Mouse (Mus musculus) limb, embryonic 14.5 days (tissue): ENCODE results near the gene Fabp2. TPM values are rescaled to one million over a fixed set of nuclear protein-coding genes. Genes with fewer than 3 reads are reported as not detected.
"Not testable (repeated sequence)": the region's sequence is repeated elsewhere in the genome, so short reads cannot be mapped to it uniquely, and the experiment has no call there.

ENCODE experiments used
- ATAC-seq: fragments of 200-750 bp; cut with Nextera tagmentation; 2 replicates; pipeline ENCODE4 v1.8.0; 2017; ENCODE audit warnings: low read depth, moderate number of reproducible peaks, moderate TSS enrichment; ENCODE audit not compliant: low FRiP score
- DNase-seq: peaks from one replicate; pipeline ENCODE4 v3.0.0-alpha.2; 2015; ENCODE audit warnings: low spot score
- H3K27ac ChIP-seq: fragments of 300-500 bp; sonication (generic); replicated peaks from 2 replicates; pipeline ENCODE4 v1.5.1; 2014; ENCODE audit warnings: low read depth, mild to moderate bottlenecking, low read length, moderate library complexity, mixed read lengths
- H3K27me3 ChIP-seq: fragments of 300-500 bp; sonication (generic); 2 replicates; pipeline ENCODE4 v1.6.1; 2014; ENCODE audit warnings: low read length, mixed read lengths; ENCODE audit not compliant: control insufficient read depth, insufficient read depth
- H3K36me3 ChIP-seq: fragments of 300-500 bp; sonication (generic); 2 replicates; pipeline ENCODE4 v1.6.1; 2014; ENCODE audit warnings: mild to moderate bottlenecking, low read length, moderate library complexity, mixed read lengths; ENCODE audit not compliant: control insufficient read depth, insufficient read depth
- H3K4me1 ChIP-seq: fragments of 300-500 bp; sonication (generic); 2 replicates; pipeline ENCODE4 v1.6.1; 2014; ENCODE audit warnings: antibody characterized with exemption, low read length, mixed read lengths; ENCODE audit not compliant: control insufficient read depth, insufficient read depth
- H3K4me2 ChIP-seq: fragments of 300-500 bp; sonication (generic); replicated peaks from 2 replicates; pipeline ENCODE4 v1.6.1; 2014; ENCODE audit warnings: low read depth, mild to moderate bottlenecking, low read length, moderate library complexity; ENCODE audit not compliant: severe bottlenecking
- H3K4me3 ChIP-seq: fragments of 300-500 bp; sonication (generic); replicated peaks from 2 replicates; pipeline ENCODE4 v1.5.1; 2014; ENCODE audit warnings: low read length
- H3K9ac ChIP-seq: fragments of 300-500 bp; sonication (generic); 2 replicates; pipeline ENCODE4 v1.6.1; 2014; ENCODE audit warnings: mild to moderate bottlenecking, low read depth, low read length, moderate library complexity; ENCODE audit not compliant: severe bottlenecking
- H3K9me3 ChIP-seq: fragments of 300-500 bp; sonication (generic); 2 replicates; pipeline ENCODE4 v1.6.1; 2016; ENCODE audit warnings: low read length; ENCODE audit not compliant: control insufficient read depth
- POLR2A ChIP-seq: fragments of 200-500 bp; IDR thresholded peaks from 2 replicates; pipeline ENCODE4 v1.8.0; 2012; ENCODE audit warnings: inconsistent platforms, mild to moderate bottlenecking, moderate library complexity, borderline replicate concordance; ENCODE audit not compliant: insufficient read depth, insufficient read length; ENCODE audit errors: extremely low read depth
- WGBS: fragments of 180-500 bp; shearing (Covaris S2); extraction: QIAGEN DNeasy Blood & Tissue Kit; methylation state at CpG from one replicate; pipeline ENCODE4 v1.1.7; 2014; 5-methylcytosine and 5-hydroxymethylcytosine counted together
- polyA plus RNA-seq, 2 experiments: library from polyadenylated mRNA; depleted of rRNA in 1 of 2; stranded (reverse) in 1 of 2; unstranded in 1 of 2; fragments of >200 nt; fragmentation: Nextera tagmentation in 1 of 2; extraction: Ambion mirVana in 1 of 2; gene quantifications; 2 replicates each; pipeline versions ENCODE4 v1.2.1 to v1.2.3; 2012 to 2014

Fabp2 gene
- polyA plus RNA-seq, 2 experiments: not detected

DNA sequence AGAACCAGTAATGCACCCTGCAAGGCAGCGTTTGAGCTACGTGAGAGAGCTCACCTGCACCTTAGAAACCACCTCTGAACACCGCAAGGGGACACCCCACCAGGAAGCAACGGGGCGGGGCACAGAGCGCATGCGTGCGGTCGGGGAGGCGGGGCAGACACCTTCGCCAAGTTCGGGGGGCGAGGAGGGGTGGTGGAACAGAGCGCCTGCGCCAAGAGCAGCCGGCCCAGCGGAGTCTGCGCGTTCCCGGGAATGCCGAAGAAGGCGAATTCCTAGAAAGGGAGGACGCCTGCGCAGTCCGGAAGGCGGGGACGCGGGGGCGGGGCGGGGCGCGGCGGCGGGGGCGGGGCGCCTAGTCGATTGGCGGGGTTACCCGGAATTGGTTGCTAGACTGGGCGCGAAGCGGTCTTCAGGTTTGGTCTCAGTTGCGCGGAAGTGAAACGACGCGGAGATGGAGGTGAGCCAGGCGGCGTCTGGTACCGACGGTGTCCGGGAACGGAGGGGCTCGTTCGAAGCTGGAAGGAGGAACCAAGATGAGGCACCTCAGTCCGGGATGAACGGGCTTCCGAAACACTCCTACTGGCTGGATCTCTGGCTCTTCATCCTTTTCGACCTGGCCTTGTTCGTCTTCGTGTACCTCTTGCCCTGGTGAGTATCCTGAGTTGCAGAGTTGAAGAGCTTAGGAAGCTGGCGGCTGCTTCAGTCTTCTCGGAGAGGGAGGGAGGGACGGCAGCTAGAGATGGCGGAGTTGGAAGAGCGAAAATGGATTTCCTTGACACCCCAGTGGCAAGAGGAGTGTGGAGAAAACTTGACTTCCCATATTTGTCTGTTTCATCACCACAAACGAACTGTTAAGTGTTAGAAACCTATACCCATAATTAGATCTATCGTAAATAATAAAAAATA is 29.4 kb downstream of the Fabp2 start, which contains the start of gene 1810037I17Rik:
Gene 1810037I17Rik, plus strand, starts transcription at position 195 of the 906 bp plus-strand sequence.
- Histone ChIP-seq H3K4me3 (peak within 1 kb of the TSS; percentile 53), H3K4me2 (peak within 1 kb of the TSS; percentile 68), H3K27ac (peak within 1 kb of the TSS; percentile 80), H3K9ac (peak within 1 kb of the TSS; percentile 55), H3K36me3 (peaks cover 15% of the 10 kb centered on the region; the same call in 1 of the 2 replicates), H3K27me3 (no peaks in the 10 kb centered on the region), H3K9me3 (no peaks in the 10 kb centered on the region), H3K4me1 (peaks cover 6% of the 10 kb centered on the region; the same call in 1 of the 2 replicates)
- TF ChIP-seq POLR2A: peak; percentile 68; the same call in 1 of the 2 replicates
- WGBS: under 1% methylated on average over 62 of the region's 68 CpGs
- ATAC-seq: peak; percentile 98
- peak; percentile 95 for DNase-seq

DNA sequence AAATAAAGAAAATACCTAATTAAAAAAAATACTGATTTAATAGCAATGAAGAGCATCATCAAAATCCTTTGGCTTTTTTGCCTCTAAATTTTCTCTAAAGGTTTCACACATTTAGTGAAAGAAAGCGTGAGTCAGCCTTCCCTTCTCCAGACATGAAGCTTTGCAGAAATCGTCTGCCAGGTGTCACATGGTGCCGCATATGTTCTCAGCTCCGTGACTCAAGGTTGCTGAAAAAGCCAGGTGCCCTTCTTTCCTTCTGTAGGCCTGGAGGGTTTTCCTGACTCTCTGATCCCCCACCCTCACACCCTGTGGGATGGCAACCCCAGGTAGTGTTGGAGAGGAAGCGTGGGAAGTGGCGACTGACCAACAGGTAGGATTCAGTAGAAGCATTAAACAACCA is 34.9 kb downstream of the Fabp2 start:
- Histone ChIP-seq H3K4me1 (0 out of 2 replicates have a peak, but pooled peaks cover 6% of the 10 kb centered on the region), H3K9me3 (no peaks in the 10 kb centered on the region)
- WGBS: 90% methylated on average over 6 of the region's 6 CpGs

DNA sequence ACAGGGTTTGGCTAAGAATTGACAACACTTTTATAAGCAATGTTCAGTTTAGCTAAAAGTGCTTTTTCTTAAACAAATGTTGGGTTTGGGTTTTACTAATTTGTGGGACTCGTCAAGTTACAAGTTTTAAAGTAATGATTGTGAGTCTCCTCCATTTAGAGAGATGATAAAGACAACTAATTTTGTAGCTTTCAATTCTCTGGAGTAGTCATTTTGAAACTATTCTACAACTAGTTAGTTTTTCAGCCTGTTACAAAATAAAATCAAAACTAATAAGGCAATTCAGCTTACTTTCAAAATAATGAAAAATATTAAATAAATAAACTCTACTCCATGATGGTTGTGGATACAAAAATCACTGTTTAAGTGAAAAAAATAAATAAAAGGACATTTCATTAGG is 37.6 kb downstream of the Fabp2 start:
- ATAC-seq (no peak), DNase-seq (no peak)
- Histone ChIP-seq H3K27me3 (no peaks in the 10 kb centered on the region), H3K4me3 (no peak overlapping the region), H3K27ac (no peak overlapping the region), H3K9me3 (no peaks in the 10 kb centered on the region), H3K36me3 (peaks cover 13% of the 10 kb centered on the region; the same call in 1 of the 2 replicates), H3K4me2 (no peak overlapping the region), H3K4me1 (no peaks in the 10 kb centered on the region), H3K9ac (no peak overlapping the region)
- 90% methylated on average over 1 of the region's 1 CpGs for WGBS
- TF ChIP-seq POLR2A: no peak

More for the DNA sequence above, 34.9 kb downstream of the Fabp2 start:
- Histone ChIP-seq H3K27ac (no peak overlapping the region), H3K4me2 (no peak overlapping the region), H3K27me3 (no peaks in the 10 kb centered on the region), H3K9ac (no peak overlapping the region), H3K36me3 (peaks cover 24% of the 10 kb centered on the region), H3K4me3 (no peak overlapping the region)
- no peak for ATAC-seq
- DNase-seq: no peak
- TF ChIP-seq POLR2A: no peak

DNA sequence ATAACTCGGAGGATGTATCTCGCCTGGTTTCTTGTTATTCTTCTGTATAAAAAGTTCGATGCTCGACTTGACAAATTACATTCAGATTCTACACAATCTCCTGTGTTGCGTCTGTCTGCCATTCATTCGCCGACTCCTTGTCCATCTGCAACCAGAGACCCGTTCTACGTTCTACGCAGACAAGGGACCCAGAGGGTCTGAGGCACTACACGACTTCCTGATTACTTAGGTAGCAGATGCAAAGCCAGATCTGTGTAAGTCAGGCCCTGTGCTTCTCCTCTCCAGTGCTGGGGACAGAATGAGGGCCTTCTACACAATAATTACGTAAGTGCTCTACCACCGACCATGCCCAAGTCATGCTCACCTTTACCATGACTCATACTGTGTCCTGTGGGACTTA is 42.3 kb downstream of the Fabp2 start:
- not testable (repeated sequence) for H3K9ac ChIP-seq, H3K4me2 ChIP-seq, H3K4me3 ChIP-seq, ATAC-seq, H3K27me3 ChIP-seq, DNase-seq, H3K9me3 ChIP-seq, H3K36me3 ChIP-seq, H3K27ac ChIP-seq, H3K4me1 ChIP-seq
- WGBS: 81% methylated on average over 13 of the region's 13 CpGs

DNA sequence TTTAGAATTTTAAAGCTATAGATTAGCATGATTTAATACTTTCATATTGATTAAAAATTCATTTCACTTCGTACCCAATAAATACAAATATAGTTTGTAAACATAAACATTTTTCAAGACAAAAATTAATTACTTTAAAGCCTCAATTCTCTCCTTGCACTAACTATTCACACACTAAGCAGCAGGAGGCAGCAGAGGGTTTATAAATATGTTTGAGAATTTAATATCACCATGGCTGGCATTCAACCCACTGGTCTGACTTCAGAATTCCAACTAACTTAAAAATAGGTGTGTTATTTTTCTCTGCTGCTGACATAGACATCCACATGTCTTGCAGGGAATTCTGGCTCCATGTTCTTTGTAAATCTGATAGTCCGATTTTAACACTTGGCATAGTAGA is 44.3 kb downstream of the Fabp2 start:
- H3K4me1 ChIP-seq: no peaks in the 10 kb centered on the region
- DNase-seq (peak; percentile 78), ATAC-seq (no peak)
- H3K9ac ChIP-seq: no peak overlapping the region
- H3K9me3 ChIP-seq: no peaks in the 10 kb centered on the region
- 72% methylated on average over 2 of the region's 2 CpGs for whole genome bisulfite sequencing
- no peaks in the 10 kb centered on the region for H3K27me3 ChIP-seq
- no peak overlapping the region for H3K4me3 ChIP-seq
- no peak overlapping the region for H3K27ac ChIP-seq
- TF ChIP-seq POLR2A: no peak
- 0 out of 2 replicates have a peak, but pooled peaks cover 3% of the 10 kb centered on the region for H3K36me3 ChIP-seq
- H3K4me2 ChIP-seq: no peak overlapping the region
